Mouse (Mus musculus) myocyte (in vitro differentiated cells): ENCODE data around the gene Slc9a1. TPM values are rescaled to one million over a fixed set of nuclear protein-coding genes. Genes with fewer than 3 reads are reported as not detected.
A peak's percentile ranks its signal among the peaks of the same experiment; 100 is the strongest.

ENCODE experiments used
- H3K27me3 ChIP-seq: one replicate; pipeline ENCODE4 v1.6.1; 2011; ENCODE audit not compliant: control insufficient read depth, insufficient read depth, insufficient read length
- H3K36me3 ChIP-seq: one replicate; pipeline ENCODE4 v1.6.1; 2011; ENCODE audit not compliant: control insufficient read depth, insufficient read depth
- H3K4me2 ChIP-seq: one replicate; pipeline ENCODE4 v1.6.1; 2011; ENCODE audit warnings: low read depth, control low read depth
- H3K4me3 ChIP-seq: one replicate; pipeline ENCODE4 v1.5.1; 2011; ENCODE audit warnings: mild to moderate bottlenecking, control low read depth, moderate library complexity
- H3K79me2 ChIP-seq: one replicate; pipeline ENCODE4 v1.6.1; 2011; ENCODE audit not compliant: control insufficient read depth, insufficient read depth
- H3ac ChIP-seq: one replicate; pipeline ENCODE4 v1.6.1; 2011; ENCODE audit not compliant: control insufficient read depth, insufficient read length
- CEBPB ChIP-seq: IDR thresholded peaks from 2 replicates; pipeline ENCODE4 v1.6.1; 2011; ENCODE audit warnings: mild to moderate bottlenecking, moderate library complexity; ENCODE audit not compliant: poor library complexity, insufficient read depth, severe bottlenecking
- E2F4 ChIP-seq: IDR thresholded peaks from one replicate; pipeline ENCODE4 v1.6.1; 2011; ENCODE audit warnings: mild to moderate bottlenecking, control low read depth, moderate library complexity; ENCODE audit not compliant: insufficient read depth
- MAX ChIP-seq: IDR thresholded peaks from one replicate; pipeline ENCODE4 v1.6.1; 2011; ENCODE audit warnings: low read depth, mild to moderate bottlenecking, control low read depth
- MYOD1 ChIP-seq, 3 experiments: IDR thresholded peaks; one replicate each; pipeline ENCODE4 v1.6.1; 2011; ENCODE audit warnings: control low read depth in 2 of 3, low read depth in 2 of 3, mild to moderate bottlenecking in 2 of 3, moderate library complexity in 1 of 3; ENCODE audit not compliant: insufficient read length in 2 of 3, control insufficient read depth in 1 of 3
- MYOG ChIP-seq, 3 experiments: IDR thresholded peaks; one replicate each; pipeline ENCODE4 v1.6.1; 2011; ENCODE audit warnings: control low read depth in 2 of 3, low read depth in 2 of 3, mild to moderate bottlenecking in 2 of 3; ENCODE audit not compliant: insufficient read length in 2 of 3, control insufficient read depth in 1 of 3, insufficient read depth in 1 of 3
- POLR2A ChIP-seq: IDR thresholded peaks from one replicate; pipeline ENCODE4 v1.6.1; 2011; ENCODE audit warnings: low read depth, mild to moderate bottlenecking, control low read depth, moderate library complexity; ENCODE audit not compliant: insufficient read length
- POLR2AphosphoS2 ChIP-seq: IDR thresholded peaks from one replicate; pipeline ENCODE4 v1.6.1; 2011; ENCODE audit warnings: low read depth, control low read depth; ENCODE audit not compliant: insufficient read length
- REST ChIP-seq: IDR thresholded peaks from one replicate; pipeline ENCODE4 v1.6.1; 2011; ENCODE audit warnings: mild to moderate bottlenecking, control low read depth, moderate library complexity; ENCODE audit not compliant: insufficient read depth, insufficient read length
- SRF ChIP-seq: IDR thresholded peaks from one replicate; pipeline ENCODE4 v1.6.1; 2011; ENCODE audit warnings: low read depth; ENCODE audit not compliant: control insufficient read depth, insufficient read length
- TCF12 ChIP-seq: IDR thresholded peaks from one replicate; pipeline ENCODE4 v1.6.1; 2011; ENCODE audit warnings: mild to moderate bottlenecking, control low read depth; ENCODE audit not compliant: poor library complexity, insufficient read depth, severe bottlenecking
- TCF3 ChIP-seq: IDR thresholded peaks from one replicate; pipeline ENCODE4 v1.6.1; 2011; ENCODE audit warnings: low read depth, control low read depth; ENCODE audit not compliant: insufficient read length
- USF1 ChIP-seq: IDR thresholded peaks from one replicate; pipeline ENCODE4 v1.6.1; 2011; ENCODE audit warnings: low read depth, mild to moderate bottlenecking, control low read depth, moderate library complexity
- polyA plus RNA-seq: library from polyadenylated mRNA; unstranded; fragments of >200 nt; fragmentation: generic; extraction: Trizol; gene quantifications from one replicate; pipeline ENCODE4 v1.2.1, GENCODE M21; 2012; ENCODE audit warnings: missing spikeins

Slc9a1 gene
- polyA plus RNA-seq, 1 experiment: 23.3 TPM

- no peak for TF ChIP-seq MAX
- TF ChIP-seq MYOD1 (IDR thresholded peaks at IDR 0.05; ENCODE audit: control insufficient read depth in 1 of 3, insufficient read length in 2 of 3, low read depth in 2 of 3): no peak
- no peak for TF ChIP-seq POLR2AphosphoS2
- no peak for TF ChIP-seq TCF3
- no peak for TF ChIP-seq E2F4
- TF ChIP-seq CEBPB: no peak
- no peak for TF ChIP-seq SRF
- TF ChIP-seq POLR2A: no peak
- no peak for TF ChIP-seq MYOG (IDR thresholded peaks at IDR 0.05; ENCODE audit: control insufficient read depth in 1 of 3, insufficient read depth in 1 of 3, insufficient read length in 2 of 3, low read depth in 2 of 3)
- no peak for TF ChIP-seq TCF12
- TF ChIP-seq USF1: no peak
- TF ChIP-seq REST: no peak
- Histone ChIP-seq H3K4me3 (no peak overlapping the region), H3K27me3 (no peaks in the 10 kb centered on the region), H3K4me2 (no peak overlapping the region), H3K79me2 (no peaks in the 10 kb centered on the region), H3K36me3 (no peaks in the 10 kb centered on the region), H3ac (no peak overlapping the region)
Measured at GRCm38 (mm10) chr4:133463184-133463583, 93.7 kb downstream of the Slc9a1 start.

GRCm38 (mm10) chr4:133468080-133468479 lies 98.6 kb downstream of the Slc9a1 start:
- Histone ChIP-seq H3K79me2 (no peaks in the 10 kb centered on the region), H3K27me3 (no peaks in the 10 kb centered on the region), H3K36me3 (no peaks in the 10 kb centered on the region), H3ac (no peak overlapping the region), H3K4me2 (peak overlapping the region; percentile 42), H3K4me3 (no peak overlapping the region)
- TF ChIP-seq MAX: no peak
- no peak for TF ChIP-seq REST
- no peak for TF ChIP-seq POLR2AphosphoS2
- no peak for TF ChIP-seq TCF12
- no peak for TF ChIP-seq MYOG (IDR thresholded peaks at IDR 0.05; ENCODE audit: control insufficient read depth in 1 of 3, insufficient read depth in 1 of 3, insufficient read length in 2 of 3, low read depth in 2 of 3)
- TF ChIP-seq E2F4: no peak
- no peak for TF ChIP-seq TCF3
- TF ChIP-seq USF1: no peak
- TF ChIP-seq MYOD1 (IDR thresholded peaks at IDR 0.05; ENCODE audit: control insufficient read depth in 1 of 3, insufficient read length in 2 of 3, low read depth in 2 of 3): no peak
- TF ChIP-seq CEBPB: no peak
- no peak for TF ChIP-seq SRF
- TF ChIP-seq POLR2A: no peak

- Histone ChIP-seq H3K4me2 (no peak overlapping the region), H3K79me2 (no peaks in the 10 kb centered on the region), H3K4me3 (no peak overlapping the region), H3K36me3 (no peaks in the 10 kb centered on the region), H3ac (no peak overlapping the region), H3K27me3 (no peaks in the 10 kb centered on the region)
- TF ChIP-seq USF1 (no peak), CEBPB (no peak), MYOD1 (IDR thresholded peaks at IDR 0.05; ENCODE audit: control insufficient read depth in 1 of 3, insufficient read length in 2 of 3, low read depth in 2 of 3) (no peak), MYOG (IDR thresholded peaks at IDR 0.05; ENCODE audit: control insufficient read depth in 1 of 3, insufficient read depth in 1 of 3, insufficient read length in 2 of 3, low read depth in 2 of 3) (no peak), POLR2AphosphoS2 (no peak), MAX (no peak), TCF3 (no peak)
Measured at GRCm38 (mm10) chr4:133469122-133469521, 99.6 kb downstream of the Slc9a1 start.

- no peak overlapping the region for H3K4me2 ChIP-seq
- TF ChIP-seq TCF3 (no peak), MAX (no peak), CEBPB (no peak), SRF (no peak), MYOG (IDR thresholded peaks at IDR 0.05; ENCODE audit: control insufficient read depth in 1 of 3, insufficient read depth in 1 of 3, insufficient read length in 2 of 3, low read depth in 2 of 3) (no peak), MYOD1 (IDR thresholded peaks at IDR 0.05; ENCODE audit: control insufficient read depth in 1 of 3, insufficient read length in 2 of 3, low read depth in 2 of 3) (no peak), E2F4 (no peak), TCF12 (no peak)
- H3K79me2 ChIP-seq: no peaks in the 10 kb centered on the region
- H3K27me3 ChIP-seq: no peaks in the 10 kb centered on the region
- no peak overlapping the region for H3ac ChIP-seq
- H3K36me3 ChIP-seq: no peaks in the 10 kb centered on the region
- no peak overlapping the region for H3K4me3 ChIP-seq
Measured at GRCm38 (mm10) chr4:133471135-133471821, 101.8 kb downstream of the Slc9a1 start.

Other genes with a start within 250 kb of the Slc9a1 start
- gene Wasf2, start 239.2 kb upstream of the Slc9a1 start, polyA plus RNA-seq: 62.0 TPM
- 0.22 TPM for gene Cd164l2, start 157.6 kb upstream of the Slc9a1 start, polyA plus RNA-seq
- 0.40 TPM for gene Gpr3, start 157.2 kb upstream of the Slc9a1 start, polyA plus RNA-seq
- 4.6 TPM for gene Map3k6, start 128.9 kb upstream of the Slc9a1 start, polyA plus RNA-seq
- 3.4 TPM for gene Sytl1, start 106.6 kb upstream of the Slc9a1 start, polyA plus RNA-seq
- gene Tmem222, start 91.9 kb upstream of the Slc9a1 start, polyA plus RNA-seq: 66.9 TPM
- gene Wdtc1, start 16.2 kb upstream of the Slc9a1 start, polyA plus RNA-seq: 53.1 TPM
- gene Tent5b, start 110.4 kb downstream of the Slc9a1 start, polyA plus RNA-seq: 3.3 TPM
- gene Trnp1, start 128.8 kb downstream of the Slc9a1 start, polyA plus RNA-seq: 0.37 TPM
- 0.01 TPM for gene Kdf1, start 149.3 kb downstream of the Slc9a1 start, polyA plus RNA-seq
- 130 TPM for gene Nudc, start 176.3 kb downstream of the Slc9a1 start, polyA plus RNA-seq
- gene Nr0b2, start 183.7 kb downstream of the Slc9a1 start, polyA plus RNA-seq: not detected
- gene Gpatch3, start 205.0 kb downstream of the Slc9a1 start, polyA plus RNA-seq: 4.1 TPM
- gene Gpn2, start 214.7 kb downstream of the Slc9a1 start, polyA plus RNA-seq: 32.2 TPM
- gene Sfn, start 232.5 kb downstream of the Slc9a1 start, polyA plus RNA-seq: 0.56 TPM